Mouse (Mus musculus): ENCODE measurements at regions not wholly inside any gene's neighbourhood (a gene's known extent, or its start where the extent isn't known, plus 50 kb on each side); places are given as distances from the start of the nearest gene placed in this dataset.

- TF ChIP-seq CTCF (IDR thresholded peaks at IDR 0.05; ENCODE audit: low read depth, low read length) (no peak), GATA1 (IDR thresholded peaks at IDR 0.05; ENCODE audit: borderline replicate concordance, low read length) (no peak), GATA2 (IDR thresholded peaks at IDR 0.05; ENCODE audit: borderline replicate concordance, low read depth, low read length) (no peak), POLR2AphosphoS5 (IDR thresholded peaks at IDR 0.05; ENCODE audit: insufficient replicate concordance, low read depth, low read length) (no peak), TAL1 (conservative IDR thresholded peaks at IDR 0.05; ENCODE audit: low read depth, low read length) (no peak)
These were observed 287.3 kb upstream of the Myo3a start for GRCm38 (mm10) chr2:21939993-21940392.

All from G1E (cell line).